Mouse (Mus musculus): ENCODE data around the gene Olfr484. TPM values are rescaled to one million over a fixed set of nuclear protein-coding genes. Genes with fewer than 3 reads are reported as not detected.
"Not testable (repeated sequence)": the region's sequence is repeated elsewhere in the genome, so short reads cannot be mapped to it uniquely, and the experiment has no call there.

Gene Olfr484
- polyA plus RNA-seq (2012), result not detected in 2 replicates

DNA sequence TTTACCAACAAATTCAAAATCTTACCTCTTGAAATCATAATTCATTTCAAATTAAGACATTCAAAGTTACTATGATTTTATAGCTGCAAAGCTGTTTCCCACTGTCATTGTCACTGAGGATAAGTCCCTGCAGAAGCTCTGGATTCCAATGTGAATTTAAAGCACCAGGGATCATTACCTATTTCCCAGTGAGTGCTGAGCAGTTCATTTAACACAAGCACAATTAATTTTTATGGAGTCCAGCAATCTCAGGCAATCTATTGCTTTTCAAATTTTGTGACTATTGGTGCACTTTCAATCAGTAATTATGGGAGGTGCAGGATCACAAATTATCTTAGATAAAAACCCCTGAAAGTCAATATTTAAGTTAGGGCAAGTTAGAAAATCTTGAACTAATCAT, at the start of gene Olfr484:
Olfr484 (minus strand) TSS at position 101 of the 400 bp plus-strand sequence.
- TF ChIP-seq GATA1 (IDR thresholded peaks at IDR 0.05; ENCODE audit: low read length), result no peak

DNA sequence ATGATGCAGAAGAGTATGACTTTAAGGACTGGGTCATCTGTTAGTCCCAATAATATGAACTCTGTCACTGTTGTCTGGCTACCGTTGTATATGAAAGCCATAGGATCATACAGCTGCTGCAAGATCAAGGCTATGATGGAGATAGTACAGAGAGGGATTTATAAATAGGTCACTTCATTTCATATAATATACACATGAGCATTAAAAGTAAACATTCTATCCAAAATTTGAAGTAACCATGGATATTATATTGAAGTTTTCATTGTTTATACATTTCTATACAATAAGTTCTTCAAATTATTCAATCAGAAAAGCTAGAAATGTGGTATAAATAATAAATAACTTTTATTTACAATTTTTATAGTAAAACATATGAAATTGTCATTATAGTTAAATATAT, 45.4 kb upstream of the Olfr484 start, which contains the start of gene Olfr486:
Olfr486 (minus strand) TSS at position 101 of the 400 bp plus-strand sequence.
- not testable (repeated sequence) for TF ChIP-seq GATA1 (IDR thresholded peaks at IDR 0.05; ENCODE audit: low read length)

DNA sequence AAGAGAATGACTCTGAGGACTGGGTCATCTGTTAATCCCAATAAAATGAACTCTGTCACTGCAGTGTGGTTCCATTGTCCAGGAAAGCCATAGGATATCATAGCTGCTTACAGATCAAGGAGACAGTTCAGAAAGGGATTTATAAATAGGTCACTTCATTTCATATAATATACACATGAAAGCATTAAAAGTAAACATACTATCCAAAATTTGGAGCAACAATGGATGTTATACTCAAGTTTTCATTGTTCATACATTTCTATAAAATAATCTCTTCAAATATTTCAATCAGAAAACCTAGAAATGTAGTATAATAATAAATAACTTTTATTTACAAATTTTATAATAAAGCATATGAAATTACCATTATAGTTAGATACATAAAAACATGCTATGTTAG, 32.5 kb upstream of the Olfr484 start, which contains the start of gene Olfr485:
Olfr485 (minus strand) TSS at position 101 of the 400 bp plus-strand sequence.
- no peak for TF ChIP-seq GATA1 (IDR thresholded peaks at IDR 0.05; ENCODE audit: low read length)

DNA sequence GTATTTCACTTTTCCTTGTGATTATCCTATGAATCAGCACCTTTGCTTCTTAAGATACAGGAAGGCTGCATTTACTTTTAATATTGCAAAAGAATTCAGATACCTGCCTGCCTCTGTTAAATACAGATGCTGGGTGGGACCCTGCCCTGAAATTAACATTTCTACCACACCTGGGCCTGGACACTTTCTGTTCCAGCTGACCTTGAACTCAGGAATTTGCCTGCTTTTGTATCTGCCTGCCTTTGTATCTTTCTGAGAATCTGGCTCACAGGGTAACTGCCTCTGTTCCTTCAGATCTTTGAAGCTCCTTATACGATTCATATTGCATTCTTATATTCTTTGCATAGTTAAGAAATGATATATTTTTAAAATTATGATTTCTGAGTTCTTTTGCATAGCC, 5.8 kb downstream of the Olfr484 start:
- no peak for TF ChIP-seq GATA1 (IDR thresholded peaks at IDR 0.05; ENCODE audit: low read length)

DNA sequence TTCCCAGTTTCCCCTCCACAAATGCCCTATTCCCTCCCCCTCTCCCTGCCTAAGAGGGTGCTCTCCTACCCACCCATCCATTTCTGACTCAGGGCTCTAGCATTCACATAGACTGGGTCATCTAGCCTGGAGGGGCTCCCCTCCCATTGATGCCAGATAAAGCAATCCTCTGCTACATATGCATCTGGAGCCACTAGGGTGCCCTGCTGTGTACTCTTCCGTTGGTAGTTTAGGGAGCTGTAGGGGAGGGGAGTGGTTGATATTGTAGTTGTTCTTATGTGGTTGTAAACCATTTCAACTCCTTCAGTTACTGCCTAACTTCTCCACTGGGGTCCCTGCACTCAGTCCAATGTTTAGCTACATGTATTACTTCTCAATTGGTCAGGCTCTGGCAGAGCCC, 6.6 kb downstream of the Olfr484 start:
- TF ChIP-seq GATA1 (IDR thresholded peaks at IDR 0.05; ENCODE audit: low read length), result no peak

DNA sequence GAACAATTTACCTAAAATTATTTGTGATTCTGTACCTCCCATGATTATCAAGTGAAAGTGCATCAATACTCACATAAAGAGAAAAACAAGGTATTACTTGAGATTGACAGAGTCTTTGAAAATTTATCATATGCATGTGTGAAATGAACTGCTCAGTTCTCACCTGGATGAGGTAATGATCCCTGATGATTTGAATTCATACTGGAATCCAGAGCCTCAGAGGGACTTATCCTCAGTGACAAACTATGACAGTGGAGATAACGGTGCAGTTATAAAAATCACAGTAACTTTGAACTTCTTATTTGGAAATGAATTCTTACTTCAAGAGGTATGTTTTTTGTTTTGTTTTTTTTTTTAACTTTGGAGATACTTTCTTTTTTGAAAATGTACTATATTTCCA, 26.7 kb downstream of the Olfr484 start, which contains the start of gene Olfr483:
Olfr483 (plus strand) TSS at position 301 of the 400 bp plus-strand sequence.
- no peak for TF ChIP-seq GATA1 (IDR thresholded peaks at IDR 0.05; ENCODE audit: low read length)

DNA sequence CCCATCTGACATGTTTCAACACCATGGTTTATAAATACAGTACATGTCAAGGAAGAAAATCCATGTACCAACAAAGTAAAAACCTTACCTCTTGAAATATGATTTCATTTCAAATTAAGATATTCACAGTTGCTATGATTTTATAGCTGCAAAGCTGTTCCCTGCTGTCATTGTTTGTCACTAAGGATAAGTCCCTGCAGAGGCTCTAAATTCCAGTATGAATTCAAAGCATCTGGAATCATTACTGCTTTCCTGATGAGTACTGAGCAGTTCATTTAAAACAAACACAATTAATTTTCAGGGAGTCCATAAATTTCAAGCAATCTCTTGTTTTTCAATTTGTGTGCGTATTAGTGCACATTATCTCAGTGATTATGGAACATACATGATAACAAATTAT, 29.8 kb downstream of the Olfr484 start, which contains the start of gene Olfr482:
Olfr482 (minus strand) TSS at position 101 of the 400 bp plus-strand sequence.
- no peak for TF ChIP-seq GATA1 (IDR thresholded peaks at IDR 0.05; ENCODE audit: low read length)

DNA sequence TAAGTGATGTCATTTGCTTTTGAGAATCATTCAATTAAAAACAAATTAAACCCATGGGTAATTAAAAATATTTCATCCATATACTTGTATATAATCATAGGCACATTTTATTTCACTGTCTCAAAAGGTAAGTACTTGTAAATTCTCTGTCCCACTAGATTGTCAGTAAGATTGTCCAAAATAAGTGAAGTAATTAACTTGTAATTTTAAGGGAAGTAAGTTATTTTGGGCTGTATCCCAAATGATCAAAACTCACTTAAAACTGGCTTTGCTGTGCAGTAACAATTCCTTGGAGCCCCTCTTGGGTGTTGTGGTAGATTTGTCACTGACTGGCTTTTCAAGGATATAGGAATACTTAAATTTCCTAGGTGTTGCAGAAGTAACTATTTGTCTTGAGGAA, 47.7 kb downstream of the Olfr484 start, which contains the start of gene Olfr481:
Olfr481 (plus strand) TSS at position 301 of the 400 bp plus-strand sequence.
- TF ChIP-seq GATA1 (IDR thresholded peaks at IDR 0.05; ENCODE audit: low read length), result no peak

Other genes starting within 250 kb of the Olfr484 start
- gene Olfr472, start 229.5 kb downstream of the Olfr484 start, polyA plus RNA-seq (2012), result not detected in 2 replicates
- not detected in 2 replicates for gene Olfr473, start 197.0 kb downstream of the Olfr484 start, polyA plus RNA-seq (2012)
- gene Olfr474, start 172.8 kb downstream of the Olfr484 start, polyA plus RNA-seq (2012), result not detected in 2 replicates
- not detected in 2 replicates for gene Olfr476, start 162.6 kb downstream of the Olfr484 start, polyA plus RNA-seq (2012)
- gene Olfr477, start 140.8 kb downstream of the Olfr484 start, polyA plus RNA-seq (2012), result not detected in 2 replicates
- not detected in 2 replicates for gene Olfr478, start 93.5 kb downstream of the Olfr484 start, polyA plus RNA-seq (2012)
- not detected in 2 replicates for gene Olfr479, start 76.8 kb downstream of the Olfr484 start, polyA plus RNA-seq (2012)
- not detected in 2 replicates for gene Olfr480, start 60.1 kb downstream of the Olfr484 start, polyA plus RNA-seq (2012)
- not detected in 2 replicates for gene Olfr481, start 47.6 kb downstream of the Olfr484 start, polyA plus RNA-seq (2012)
- not detected in 2 replicates for gene Olfr482, start 29.9 kb downstream of the Olfr484 start, polyA plus RNA-seq (2012)
- gene Olfr483, start 26.6 kb downstream of the Olfr484 start, polyA plus RNA-seq (2012), result not detected in 2 replicates
- gene Olfr485, start 32.4 kb upstream of the Olfr484 start, polyA plus RNA-seq (2012), result not detected in 2 replicates
- not detected in 2 replicates for gene Olfr486, start 45.3 kb upstream of the Olfr484 start, polyA plus RNA-seq (2012)
- not detected in 2 replicates for gene Olfr487, start 87.2 kb upstream of the Olfr484 start, polyA plus RNA-seq (2012)
- gene Olfr488, start 130.9 kb upstream of the Olfr484 start, polyA plus RNA-seq (2012), result not detected in 2 replicates
- gene Olfr490, start 161.5 kb upstream of the Olfr484 start, polyA plus RNA-seq (2012), result not detected in 2 replicates
- not detected in 2 replicates for gene Olfr491, start 186.0 kb upstream of the Olfr484 start, polyA plus RNA-seq (2012)
- gene Olfr492, start 196.2 kb upstream of the Olfr484 start, polyA plus RNA-seq (2012), result not detected in 2 replicates
- gene Olfr493, start 219.5 kb upstream of the Olfr484 start, polyA plus RNA-seq (2012), result not detected in 2 replicates
- not detected in 2 replicates for gene Olfr494, start 237.9 kb upstream of the Olfr484 start, polyA plus RNA-seq (2012)